Mouse (Mus musculus) bone marrow macrophage, adult 2 months (primary cell): ENCODE data around the gene Smad3. TPM values are rescaled to one million over a fixed set of nuclear protein-coding genes. Genes with fewer than 3 reads are reported as not detected.
A peak's percentile ranks its signal among the peaks of the same experiment; 100 is the strongest.

Source experiments
- H3K27ac ChIP-seq: 2 replicates; pipeline ENCODE4 v1.5.1; 2012; ENCODE audit warnings: low read depth, low read length; ENCODE audit not compliant: insufficient read depth
- H3K4me1 ChIP-seq: 2 replicates; pipeline ENCODE4 v1.6.1; 2012; ENCODE audit warnings: low read length; ENCODE audit not compliant: control insufficient read depth, insufficient read depth
- H3K4me3 ChIP-seq: 2 replicates; pipeline ENCODE4 v1.5.1; 2012; ENCODE audit warnings: mild to moderate bottlenecking, low read length, moderate library complexity; ENCODE audit not compliant: insufficient read depth
- CTCF ChIP-seq: IDR thresholded peaks from 2 replicates; pipeline ENCODE4 v1.5.1; 2012; ENCODE audit warnings: low read depth, mild to moderate bottlenecking, low read length, moderate library complexity
- POLR2A ChIP-seq: IDR thresholded peaks from 2 replicates; pipeline ENCODE4 v1.6.1; 2012; ENCODE audit warnings: mild to moderate bottlenecking, low read depth, low read length, borderline replicate concordance
- polyA plus RNA-seq: library from polyadenylated mRNA; stranded (reverse); fragments of >200 nt; gene quantifications from 2 replicates; pipeline ENCODE4 v1.2.4, GENCODE M21; 2012; ENCODE audit not compliant: missing spikeins, insufficient read depth, insufficient read length

Gene Smad3
- polyA plus RNA-seq, 1 experiment: 6.5 TPM

DNA sequence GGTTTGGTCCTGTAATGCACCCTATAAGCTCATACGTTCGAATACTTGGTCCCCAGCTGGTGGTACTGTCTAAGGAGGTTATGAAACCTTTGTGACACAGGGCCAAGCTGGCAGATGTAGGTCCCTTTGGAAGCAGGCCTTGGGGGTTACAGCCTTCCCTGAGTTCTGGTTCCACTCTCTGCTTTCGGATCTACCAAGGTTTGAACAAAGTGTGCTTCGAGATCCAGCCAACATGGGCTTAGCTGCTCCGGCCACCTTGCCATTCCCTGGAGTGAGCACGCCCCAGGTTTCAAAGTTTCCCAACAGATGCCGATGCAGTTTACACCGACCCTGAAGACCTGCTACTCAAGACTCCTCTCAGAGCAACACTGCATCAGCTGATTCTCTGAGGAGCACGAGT, 99.4 kb downstream of the Smad3 start:
- Histone ChIP-seq H3K4me3 (no peak overlapping the region), H3K27ac (no peak overlapping the region), H3K4me1 (no peaks in the 10 kb centered on the region)
- TF ChIP-seq POLR2A (no peak), CTCF (no peak)

GRCm38 (mm10) chr9:63657167-63657566, 100.6 kb downstream of the Smad3 start:
- no peak overlapping the region for H3K4me3 ChIP-seq
- H3K27ac ChIP-seq: no peak overlapping the region
- TF ChIP-seq POLR2A (no peak), CTCF (no peak)

DNA sequence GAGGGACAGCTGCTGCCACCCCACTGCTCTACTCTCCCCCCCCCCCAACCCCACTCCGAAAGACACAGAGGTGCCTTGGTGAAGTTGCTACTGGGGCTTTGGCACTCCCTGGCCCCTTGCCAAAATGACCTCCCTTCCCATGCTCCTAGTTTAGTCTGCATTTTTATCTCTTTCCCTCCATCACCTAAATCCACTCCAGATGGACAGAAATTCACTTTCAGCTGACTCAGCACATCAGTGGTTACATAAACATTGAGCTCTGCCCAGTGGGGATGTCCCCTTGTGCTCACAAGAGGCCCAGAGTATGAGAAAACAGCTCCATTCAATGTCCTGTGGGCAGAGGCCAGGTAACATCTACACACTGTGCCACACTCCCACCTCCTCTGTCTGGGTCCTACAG, 102.7 kb downstream of the Smad3 start:
- TF ChIP-seq CTCF (no peak), POLR2A (no peak)
- H3K27ac ChIP-seq: no peak overlapping the region
- no peak overlapping the region for H3K4me3 ChIP-seq
- no peaks in the 10 kb centered on the region for H3K4me1 ChIP-seq

More at GRCm38 (mm10) chr9:63657167-63657566, 100.6 kb downstream of the Smad3 start:
- no peaks in the 10 kb centered on the region for H3K4me1 ChIP-seq

DNA sequence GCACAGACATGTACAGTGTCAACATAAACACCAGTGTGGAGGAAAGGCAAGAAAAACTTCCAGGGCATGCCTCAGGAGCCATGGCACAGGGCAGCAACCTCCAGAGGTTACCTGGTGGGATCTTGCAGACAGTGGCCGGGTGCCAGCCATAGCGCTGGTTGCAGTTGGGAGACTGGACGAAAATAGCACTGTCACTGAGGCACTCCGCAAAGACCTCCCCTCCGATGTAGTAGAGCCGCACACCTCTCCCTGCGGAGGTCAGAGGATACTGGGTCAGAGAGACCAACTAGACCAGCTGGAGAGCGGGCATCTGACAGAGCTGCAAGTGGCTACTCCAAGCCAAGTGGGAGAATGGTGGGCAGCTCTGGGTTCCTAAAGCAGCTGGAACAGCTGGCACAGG, 103.2 kb downstream of the Smad3 start:
- Histone ChIP-seq H3K4me1 (no peaks in the 10 kb centered on the region), H3K27ac (no peak overlapping the region), H3K4me3 (no peak overlapping the region)
- TF ChIP-seq POLR2A (no peak), CTCF (no peak)

DNA sequence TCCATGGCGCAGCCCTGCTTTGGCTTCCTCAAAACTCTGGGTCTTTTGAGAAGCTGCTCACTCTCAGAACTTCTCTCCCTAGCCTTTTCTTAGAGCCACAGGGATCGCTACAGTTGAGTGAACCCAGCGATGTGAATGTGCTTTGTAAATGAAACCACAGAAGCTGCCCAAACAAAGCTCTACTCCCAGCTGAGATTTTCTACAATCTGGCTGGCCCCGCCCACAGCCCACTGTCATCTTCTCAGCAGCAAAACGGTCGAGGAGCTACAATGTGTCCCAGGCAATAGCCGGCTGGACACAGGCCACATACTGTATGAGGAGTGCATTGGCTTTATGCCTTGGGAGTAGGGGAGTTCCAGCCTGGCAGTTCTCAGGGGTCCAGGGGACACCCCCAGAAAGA, 104.1 kb downstream of the Smad3 start:
- no peak for TF ChIP-seq POLR2A
- no peak for TF ChIP-seq CTCF
- H3K4me1 ChIP-seq: no peaks in the 10 kb centered on the region
- H3K4me3 ChIP-seq: no peak overlapping the region
- no peak overlapping the region for H3K27ac ChIP-seq

- TF ChIP-seq CTCF (no peak), POLR2A (no peak)
- no peak overlapping the region for H3K4me3 ChIP-seq
These were observed 106.2 kb downstream of the Smad3 start for GRCm38 (mm10) chr9:63651594-63651993.

GRCm38 (mm10) chr9:63650905-63651304, 106.9 kb downstream of the Smad3 start:
- Histone ChIP-seq H3K27ac (no peak overlapping the region), H3K4me1 (no peaks in the 10 kb centered on the region), H3K4me3 (no peak overlapping the region)
- TF ChIP-seq CTCF (no peak), POLR2A (no peak)

More at GRCm38 (mm10) chr9:63651594-63651993, 106.2 kb downstream of the Smad3 start:
- Histone ChIP-seq H3K27ac (no peak overlapping the region), H3K4me1 (no peaks in the 10 kb centered on the region)

DNA sequence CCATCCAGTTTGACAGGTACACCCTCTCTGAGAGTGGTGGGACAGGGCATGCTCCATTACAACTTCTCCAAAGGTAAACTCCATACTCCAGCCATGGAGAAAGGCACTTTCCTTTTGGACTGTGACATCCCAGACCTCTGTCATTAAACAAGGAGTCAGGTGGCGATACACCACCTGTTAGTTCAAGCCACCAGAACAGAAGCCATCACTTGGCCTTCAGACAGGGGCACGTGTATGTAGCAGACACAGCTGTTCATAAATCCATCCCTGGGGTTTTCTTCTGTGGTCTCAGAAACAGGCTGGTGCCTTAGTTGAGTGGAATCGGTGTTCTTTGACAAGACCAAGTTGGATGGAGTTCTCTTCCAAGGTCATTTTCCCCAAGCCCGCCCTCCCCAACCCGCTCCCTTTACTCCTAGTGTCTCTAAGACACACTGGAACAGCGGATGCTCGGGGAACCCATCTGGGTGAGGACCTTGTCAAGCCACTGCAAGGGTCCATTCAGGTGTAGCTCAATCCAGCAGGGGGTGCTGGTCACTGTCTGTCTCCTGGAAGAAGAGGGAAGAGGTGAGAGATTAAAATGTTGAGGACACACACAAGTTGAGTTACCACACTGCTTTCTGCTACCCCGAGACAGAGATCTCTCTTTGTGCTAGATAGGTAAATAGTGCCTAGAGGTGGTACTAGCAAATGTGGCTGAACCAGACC, 107.8 kb downstream of the Smad3 start:
- H3K27ac ChIP-seq: no peak overlapping the region
- 0 out of 2 replicates have a peak, but pooled peaks have one; percentile 32 for TF ChIP-seq CTCF
- TF ChIP-seq POLR2A: no peak
- H3K4me1 ChIP-seq: no peaks in the 10 kb centered on the region
- no peak overlapping the region for H3K4me3 ChIP-seq

DNA sequence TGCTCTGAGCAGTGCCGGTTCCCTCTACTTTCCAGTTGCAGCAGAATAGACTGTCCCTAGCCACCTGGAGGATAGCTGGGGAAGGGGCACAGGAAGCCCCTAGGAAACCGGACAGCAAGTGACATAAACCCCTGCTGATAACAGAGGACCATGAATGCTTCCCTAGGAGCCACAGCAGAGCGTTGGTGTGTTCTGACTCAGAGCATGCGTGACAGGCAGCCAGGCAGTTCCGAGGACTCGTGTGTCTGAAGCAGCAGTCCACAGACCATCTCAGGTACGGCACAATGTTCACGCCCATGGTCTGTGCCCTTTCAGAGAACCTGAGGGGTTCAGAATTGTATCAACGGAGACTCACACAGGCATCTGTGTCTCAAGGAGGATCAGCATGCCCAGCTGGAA, 109.3 kb downstream of the Smad3 start:
- H3K4me3 ChIP-seq: no peak overlapping the region
- TF ChIP-seq POLR2A (no peak), CTCF (no peak)
- no peaks in the 10 kb centered on the region for H3K4me1 ChIP-seq
- H3K27ac ChIP-seq: no peak overlapping the region

DNA sequence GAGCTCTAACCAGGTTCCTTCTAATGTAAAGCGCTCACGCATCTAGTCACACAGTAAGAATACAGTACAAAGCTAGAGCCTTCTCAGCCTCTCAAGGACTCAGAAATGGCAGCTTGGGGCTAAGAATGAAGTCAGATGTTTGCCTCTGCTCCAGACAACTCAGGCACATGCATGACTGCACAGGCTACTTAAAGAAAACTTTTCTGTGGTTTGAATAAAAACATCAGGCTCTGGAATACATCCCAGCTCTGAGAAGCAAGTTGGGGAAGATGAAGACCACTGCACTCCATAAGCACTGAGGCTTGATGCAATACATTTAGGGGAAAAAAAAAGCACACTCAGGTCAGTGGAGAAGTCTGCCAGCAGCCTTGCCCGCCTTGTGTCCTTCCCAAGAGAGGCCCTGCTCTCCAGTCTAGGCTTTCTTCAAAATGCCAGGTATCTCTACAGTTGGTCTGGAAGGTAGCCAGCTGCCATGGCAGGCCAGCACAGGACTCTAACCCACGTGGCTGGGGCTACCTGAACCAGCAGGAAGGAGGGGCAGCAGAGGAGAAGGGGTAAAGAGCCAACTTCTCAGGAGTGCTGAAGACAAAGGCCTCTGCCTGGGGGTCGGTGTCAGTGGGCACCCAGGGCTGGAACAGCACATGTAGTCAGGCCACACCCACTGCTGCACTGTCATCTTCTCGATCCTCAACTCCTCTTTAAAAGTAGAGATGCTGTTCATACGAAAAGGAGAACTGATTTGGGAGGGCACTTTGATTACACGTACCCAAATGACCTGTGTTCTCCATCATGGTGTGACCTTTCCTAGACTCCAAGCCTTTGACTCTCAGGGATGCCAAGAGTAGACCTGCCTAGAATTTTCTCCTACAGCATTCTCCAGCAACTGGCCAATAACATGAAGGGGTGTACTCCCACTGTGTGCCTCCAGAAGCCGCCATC, 109.9 kb downstream of the Smad3 start:
- H3K27ac ChIP-seq: no peak overlapping the region
- no peak for TF ChIP-seq POLR2A
- TF ChIP-seq CTCF: no peak
- H3K4me3 ChIP-seq: no peak overlapping the region
- peaks cover 4% of the 10 kb centered on the region for H3K4me1 ChIP-seq

DNA sequence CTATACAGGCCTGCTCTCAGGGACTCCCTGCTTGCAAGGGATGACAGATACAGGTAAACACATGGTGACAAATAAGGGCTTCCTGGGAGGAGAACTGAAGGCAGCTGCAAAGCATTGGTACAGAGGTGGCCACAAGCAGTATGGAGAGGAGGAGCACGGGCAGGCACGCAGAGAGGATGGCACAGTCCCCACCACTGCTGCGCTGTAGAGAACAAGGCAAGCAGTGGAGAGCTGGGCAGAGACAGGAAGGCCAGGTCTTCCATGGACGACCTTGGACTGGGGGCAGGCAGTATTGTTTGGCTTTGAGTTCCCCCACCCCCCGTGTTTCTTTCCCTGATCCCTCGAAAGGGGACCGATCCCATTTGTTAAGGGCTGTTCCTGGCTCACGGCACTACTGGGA, 112.7 kb downstream of the Smad3 start:
- no peak overlapping the region for H3K4me3 ChIP-seq
- H3K27ac ChIP-seq: no peak overlapping the region
- peaks cover 23% of the 10 kb centered on the region for H3K4me1 ChIP-seq
- no peak for TF ChIP-seq POLR2A
- no peak for TF ChIP-seq CTCF
